Mouse (Mus musculus): ENCODE measurements around the gene Olfr92. TPM values are rescaled to one million over a fixed set of nuclear protein-coding genes. Genes with fewer than 3 reads are reported as not detected.

The Olfr92 gene
- polyA plus RNA-seq, 1 experiment from 2014 or later, result not detected

GRCm38 (mm10) chr17:37078990-37079389, 40.9 kb downstream of the Olfr92 start:
- Histone ChIP-seq H3K9me3 (replicated peaks) (no peaks in the 10 kb centered on the region), H3K9ac (no peak overlapping the region), H3K27me3 (replicated peaks) (no peaks in the 10 kb centered on the region), H3K4me2 (no peak overlapping the region), H3K27ac (ENCODE audit: poor library complexity, severe bottlenecking) (no peak overlapping the region), H3K36me3 (peaks cover 8% of the 10 kb centered on the region), H3K4me3 (no peak overlapping the region), H3K4me1 (replicated peaks) (0 out of 2 replicates have a peak, but pooled peaks cover 6% of the 10 kb centered on the region)
- ATAC-seq (ENCODE audit: insufficient number of reproducible peaks, low FRiP score), result no peak
- WGBS, result 51% methylated on average over 2 of the region's 2 CpGs

- no peak overlapping the region for H3K27ac ChIP-seq (ENCODE audit: poor library complexity, severe bottlenecking)
- H3K9me3 ChIP-seq (replicated peaks), result no peaks in the 10 kb centered on the region
- WGBS, result 42% methylated on average over 1 of the region's 1 CpGs
- no peak for ATAC-seq (ENCODE audit: insufficient number of reproducible peaks, low FRiP score)
- H3K27me3 ChIP-seq (replicated peaks), result no peaks in the 10 kb centered on the region
- H3K4me2 ChIP-seq, result no peak overlapping the region
- H3K36me3 ChIP-seq, result peaks cover 16% of the 10 kb centered on the region
- H3K9ac ChIP-seq, result no peak overlapping the region
- 0 out of 2 replicates have a peak, but pooled peaks cover 6% of the 10 kb centered on the region for H3K4me1 ChIP-seq (replicated peaks)
- H3K4me3 ChIP-seq, result no peak overlapping the region
Measured at GRCm38 (mm10) chr17:37078193-37078592, 41.7 kb downstream of the Olfr92 start.

- Histone ChIP-seq H3K36me3 (peaks cover 36% of the 10 kb centered on the region), H3K4me2 (no peak overlapping the region), H3K27me3 (replicated peaks) (no peaks in the 10 kb centered on the region), H3K4me3 (no peak overlapping the region), H3K9ac (no peak overlapping the region), H3K4me1 (replicated peaks) (0 out of 2 replicates have a peak, but pooled peaks cover 6% of the 10 kb centered on the region), H3K27ac (ENCODE audit: poor library complexity, severe bottlenecking) (no peak overlapping the region), H3K9me3 (replicated peaks) (no peaks in the 10 kb centered on the region)
- ATAC-seq (ENCODE audit: insufficient number of reproducible peaks, low FRiP score), result no peak
- 61% methylated on average over 2 of the region's 2 CpGs for WGBS
Measured at GRCm38 (mm10) chr17:37075766-37076165, 44.1 kb downstream of the Olfr92 start.

- no peak overlapping the region for H3K4me2 ChIP-seq
- no peak overlapping the region for H3K4me3 ChIP-seq
- no peaks in the 10 kb centered on the region for H3K9me3 ChIP-seq (replicated peaks)
- H3K36me3 ChIP-seq, result peaks cover 42% of the 10 kb centered on the region
- H3K27ac ChIP-seq (ENCODE audit: poor library complexity, severe bottlenecking), result no peak overlapping the region
- 0 out of 2 replicates have a peak, but pooled peaks cover 3% of the 10 kb centered on the region for H3K4me1 ChIP-seq (replicated peaks)
- no peak for ATAC-seq (ENCODE audit: insufficient number of reproducible peaks, low FRiP score)
- H3K9ac ChIP-seq, result no peak overlapping the region
- no peaks in the 10 kb centered on the region for H3K27me3 ChIP-seq (replicated peaks)
- 79% methylated on average over 6 of the region's 6 CpGs for WGBS
Measured at GRCm38 (mm10) chr17:37075181-37075580, 44.7 kb downstream of the Olfr92 start.

- 56% methylated on average over 11 of the region's 11 CpGs for WGBS
- no peak overlapping the region for H3K9ac ChIP-seq
- H3K9me3 ChIP-seq (replicated peaks), result no peaks in the 10 kb centered on the region
- H3K4me1 ChIP-seq (replicated peaks), result no peaks in the 10 kb centered on the region
- no peak overlapping the region for H3K4me3 ChIP-seq
- H3K27ac ChIP-seq (ENCODE audit: poor library complexity, severe bottlenecking), result no peak overlapping the region
- H3K36me3 ChIP-seq, result peaks cover 65% of the 10 kb centered on the region
- H3K4me2 ChIP-seq, result no peak overlapping the region
- no peak for ATAC-seq (ENCODE audit: insufficient number of reproducible peaks, low FRiP score)
- no peaks in the 10 kb centered on the region for H3K27me3 ChIP-seq (replicated peaks)
Measured at GRCm38 (mm10) chr17:37072730-37073276, 47.1 kb downstream of the Olfr92 start.

- no peak for ATAC-seq (ENCODE audit: insufficient number of reproducible peaks, low FRiP score)
- no peaks in the 10 kb centered on the region for H3K27me3 ChIP-seq (replicated peaks)
- no peak overlapping the region for H3K27ac ChIP-seq (ENCODE audit: poor library complexity, severe bottlenecking)
- no peaks in the 10 kb centered on the region for H3K9me3 ChIP-seq (replicated peaks)
- peaks cover 71% of the 10 kb centered on the region for H3K36me3 ChIP-seq
- no peak overlapping the region for H3K9ac ChIP-seq
- H3K4me2 ChIP-seq, result no peak overlapping the region
- H3K4me3 ChIP-seq, result no peak overlapping the region
- 78% methylated on average over 12 of the region's 12 CpGs for WGBS
- no peaks in the 10 kb centered on the region for H3K4me1 ChIP-seq (replicated peaks)
Measured at GRCm38 (mm10) chr17:37072080-37072729, 47.7 kb downstream of the Olfr92 start.

GRCm38 (mm10) chr17:37070121-37070520, 49.8 kb downstream of the Olfr92 start:
- Histone ChIP-seq H3K4me2 (no peak overlapping the region), H3K4me1 (replicated peaks) (no peaks in the 10 kb centered on the region), H3K4me3 (no peak overlapping the region), H3K36me3 (peaks cover 90% of the 10 kb centered on the region), H3K9me3 (replicated peaks) (no peaks in the 10 kb centered on the region), H3K27me3 (replicated peaks) (no peaks in the 10 kb centered on the region), H3K27ac (ENCODE audit: poor library complexity, severe bottlenecking) (no peak overlapping the region), H3K9ac (no peak overlapping the region)
- WGBS, result 81% methylated on average over 8 of the region's 8 CpGs
- ATAC-seq (ENCODE audit: insufficient number of reproducible peaks, low FRiP score), result no peak

GRCm38 (mm10) chr17:37067861-37068260, 52.0 kb downstream of the Olfr92 start:
- Histone ChIP-seq H3K4me2 (no peak overlapping the region), H3K4me1 (replicated peaks) (no peaks in the 10 kb centered on the region), H3K9ac (no peak overlapping the region), H3K9me3 (replicated peaks) (no peaks in the 10 kb centered on the region), H3K36me3 (peaks cover 90% of the 10 kb centered on the region), H3K27ac (ENCODE audit: poor library complexity, severe bottlenecking) (no peak overlapping the region), H3K27me3 (replicated peaks) (no peaks in the 10 kb centered on the region), H3K4me3 (no peak overlapping the region)
- no peak for ATAC-seq (ENCODE audit: insufficient number of reproducible peaks, low FRiP score)
- 84% methylated on average over 1 of the region's 1 CpGs for WGBS

GRCm38 (mm10) chr17:37065993-37066392, 53.9 kb downstream of the Olfr92 start:
- peaks cover 91% of the 10 kb centered on the region for H3K36me3 ChIP-seq
- 93% methylated on average over 2 of the region's 2 CpGs for whole genome bisulfite sequencing

GRCm38 (mm10) chr17:37063686-37064495, 56.0 kb downstream of the Olfr92 start:
- Histone ChIP-seq H3K4me2 (no peak overlapping the region), H3K36me3 (peaks cover 84% of the 10 kb centered on the region), H3K27ac (ENCODE audit: poor library complexity, severe bottlenecking) (no peak overlapping the region), H3K9ac (no peak overlapping the region), H3K4me1 (replicated peaks) (no peaks in the 10 kb centered on the region), H3K27me3 (replicated peaks) (no peaks in the 10 kb centered on the region), H3K4me3 (no peak overlapping the region), H3K9me3 (replicated peaks) (no peaks in the 10 kb centered on the region)
- WGBS, result 81% methylated on average over 11 of the region's 11 CpGs
- no peak for ATAC-seq (ENCODE audit: insufficient number of reproducible peaks, low FRiP score)

More at GRCm38 (mm10) chr17:37065993-37066392, 53.9 kb downstream of the Olfr92 start:
- Histone ChIP-seq H3K4me1 (replicated peaks) (no peaks in the 10 kb centered on the region), H3K9me3 (replicated peaks) (no peaks in the 10 kb centered on the region), H3K27me3 (replicated peaks) (no peaks in the 10 kb centered on the region), H3K4me2 (no peak overlapping the region), H3K27ac (ENCODE audit: poor library complexity, severe bottlenecking) (no peak overlapping the region), H3K9ac (no peak overlapping the region), H3K4me3 (no peak overlapping the region)
- no peak for ATAC-seq (ENCODE audit: insufficient number of reproducible peaks, low FRiP score)

GRCm38 (mm10) chr17:37063063-37063462, 56.8 kb downstream of the Olfr92 start:
- WGBS, result 63% methylated on average over 10 of the region's 10 CpGs
- Histone ChIP-seq H3K27ac (ENCODE audit: poor library complexity, severe bottlenecking) (no peak overlapping the region), H3K4me3 (no peak overlapping the region), H3K4me2 (no peak overlapping the region), H3K4me1 (replicated peaks) (no peaks in the 10 kb centered on the region), H3K27me3 (replicated peaks) (no peaks in the 10 kb centered on the region), H3K36me3 (peaks cover 78% of the 10 kb centered on the region), H3K9ac (no peak overlapping the region), H3K9me3 (replicated peaks) (no peaks in the 10 kb centered on the region)
- ATAC-seq (ENCODE audit: insufficient number of reproducible peaks, low FRiP score), result no peak

Data from heart, embryonic 12.5 days (tissue).